Mouse (Mus musculus) forebrain, embryonic 11.5 days (tissue): ENCODE data around the gene Cemip. TPM values are rescaled to one million over a fixed set of nuclear protein-coding genes. Genes with fewer than 3 reads are reported as not detected.

ENCODE experiments used
- ATAC-seq: fragments of 200-750 bp; cut with Nextera tagmentation; replicated peaks from 2 replicates; pipeline ENCODE4 v1.8.0; 2017; ENCODE audit warnings: moderate TSS enrichment; ENCODE audit not compliant: low FRiP score
- DNase-seq: peaks from one replicate; pipeline ENCODE4 v3.0.0-alpha.2; 2017; ENCODE audit warnings: low spot score
- H3K27ac ChIP-seq: fragments of 300-500 bp; sonication (generic); 2 replicates; pipeline ENCODE4 v1.5.1; 2014; ENCODE audit warnings: low read depth, low read length
- H3K27me3 ChIP-seq: fragments of 300-500 bp; sonication (generic); 2 replicates; pipeline ENCODE4 v1.6.1; 2014; ENCODE audit warnings: mild to moderate bottlenecking, low read length, mixed read lengths; ENCODE audit not compliant: control insufficient read depth, insufficient read depth
- H3K36me3 ChIP-seq: fragments of 300-500 bp; sonication (generic); 2 replicates; pipeline ENCODE4 v1.6.1; 2014; ENCODE audit warnings: mild to moderate bottlenecking, low read length, moderate library complexity, mixed read lengths; ENCODE audit not compliant: control insufficient read depth, insufficient read depth
- H3K4me1 ChIP-seq: fragments of 300-500 bp; sonication (generic); replicated peaks from 2 replicates; pipeline ENCODE4 v1.6.1; 2014; ENCODE audit warnings: low read length, mixed read lengths; ENCODE audit not compliant: control insufficient read depth, insufficient read depth
- H3K4me2 ChIP-seq: fragments of 300-500 bp; sonication (generic); 2 replicates; pipeline ENCODE4 v1.6.1; 2014; ENCODE audit warnings: low read depth, mild to moderate bottlenecking, low read length, moderate library complexity, mixed read lengths; ENCODE audit not compliant: severe bottlenecking
- H3K4me3 ChIP-seq: fragments of 300-500 bp; sonication (generic); 2 replicates; pipeline ENCODE4 v1.5.1; 2014; ENCODE audit warnings: low read depth, low read length
- H3K9ac ChIP-seq: fragments of 300-500 bp; sonication (generic); 2 replicates; pipeline ENCODE4 v1.6.1; 2014; ENCODE audit warnings: low read length
- H3K9me3 ChIP-seq: fragments of 300-500 bp; sonication (generic); 2 replicates; pipeline ENCODE4 v1.6.1; 2016; ENCODE audit warnings: low read length, mixed read lengths; ENCODE audit not compliant: control insufficient read depth
- WGBS: fragments of 180-500 bp; shearing (Covaris S2); extraction: QIAGEN DNeasy Blood & Tissue Kit; methylation state at CpG from one replicate; pipeline ENCODE4 v1.1.7; 2014; 5-methylcytosine and 5-hydroxymethylcytosine counted together
- polyA plus RNA-seq: library from polyadenylated mRNA; unstranded; fragments of >200 nt; fragmentation: Nextera tagmentation; extraction: Ambion mirVana; gene quantifications from 2 replicates; pipeline ENCODE4 v1.2.1, GENCODE M21; 2014

The Cemip gene
- polyA plus RNA-seq, 1 experiment from 2014 or later = 0.94 TPM

- ATAC-seq = no peak
- no peaks in the 10 kb centered on the region for H3K9me3 ChIP-seq
- no peak for DNase-seq
- H3K36me3 ChIP-seq = no peaks in the 10 kb centered on the region
- no peak overlapping the region for H3K27ac ChIP-seq
- H3K4me3 ChIP-seq = no peak overlapping the region
- H3K4me2 ChIP-seq = no peak overlapping the region
- H3K4me1 ChIP-seq = no peaks in the 10 kb centered on the region
- no peaks in the 10 kb centered on the region for H3K27me3 ChIP-seq
- 82% methylated on average over 9 of the region's 9 CpGs for WGBS
- H3K9ac ChIP-seq = no peak overlapping the region
These were observed 172.3 kb downstream of the Cemip start for GRCm38 (mm10) chr7:83913995-83914394.

- no peak overlapping the region for H3K4me3 ChIP-seq
- no peak overlapping the region for H3K4me2 ChIP-seq
These were observed 172.8 kb downstream of the Cemip start for GRCm38 (mm10) chr7:83913405-83913932.

DNA sequence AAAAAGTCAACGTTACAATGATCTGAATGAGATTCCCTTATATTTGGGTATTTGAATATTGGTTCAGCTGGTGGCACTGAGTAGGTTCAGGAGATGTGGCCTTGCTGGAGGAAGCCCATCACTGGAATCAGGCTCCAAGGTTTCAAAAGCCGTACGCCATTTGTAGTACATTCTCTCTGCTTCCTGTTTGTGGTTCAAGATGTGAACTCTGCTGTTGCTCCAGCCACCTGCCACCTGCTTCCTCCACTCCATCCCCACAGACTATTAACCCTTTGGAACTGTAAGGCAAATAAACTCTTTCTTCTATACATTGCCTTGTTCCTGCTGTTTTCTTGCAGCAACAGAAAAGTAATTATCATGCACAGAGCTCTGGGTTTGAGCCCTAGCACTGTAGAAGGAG, 174.4 kb downstream of the Cemip start:
- no peak overlapping the region for H3K27ac ChIP-seq
- no peaks in the 10 kb centered on the region for H3K9me3 ChIP-seq
- H3K36me3 ChIP-seq = no peaks in the 10 kb centered on the region
- no peak overlapping the region for H3K4me3 ChIP-seq
- no peak for DNase-seq
- no peaks in the 10 kb centered on the region for H3K27me3 ChIP-seq
- no peak for ATAC-seq
- H3K4me2 ChIP-seq = no peak overlapping the region
- no peaks in the 10 kb centered on the region for H3K4me1 ChIP-seq
- H3K9ac ChIP-seq = no peak overlapping the region
- WGBS = 78% methylated on average over 3 of the region's 3 CpGs

More at GRCm38 (mm10) chr7:83913405-83913932, 172.8 kb downstream of the Cemip start:
- ATAC-seq (no peak), DNase-seq (no peak)
- WGBS = 90% methylated on average over 6 of the region's 6 CpGs
- H3K36me3 ChIP-seq = no peaks in the 10 kb centered on the region
- H3K4me1 ChIP-seq = no peaks in the 10 kb centered on the region
- H3K9ac ChIP-seq = no peak overlapping the region
- H3K27ac ChIP-seq = no peak overlapping the region
- no peaks in the 10 kb centered on the region for H3K9me3 ChIP-seq
- H3K27me3 ChIP-seq = no peaks in the 10 kb centered on the region

- Histone ChIP-seq H3K4me2 (no peak overlapping the region), H3K9me3 (no peaks in the 10 kb centered on the region), H3K4me1 (no peaks in the 10 kb centered on the region), H3K36me3 (no peaks in the 10 kb centered on the region), H3K9ac (no peak overlapping the region), H3K4me3 (no peak overlapping the region), H3K27me3 (no peaks in the 10 kb centered on the region), H3K27ac (no peak overlapping the region)
- 91% methylated on average over 3 of the region's 3 CpGs for WGBS
- ATAC-seq (no peak), DNase-seq (no peak)
These were observed 181.5 kb downstream of the Cemip start for GRCm38 (mm10) chr7:83904831-83905230.

DNA sequence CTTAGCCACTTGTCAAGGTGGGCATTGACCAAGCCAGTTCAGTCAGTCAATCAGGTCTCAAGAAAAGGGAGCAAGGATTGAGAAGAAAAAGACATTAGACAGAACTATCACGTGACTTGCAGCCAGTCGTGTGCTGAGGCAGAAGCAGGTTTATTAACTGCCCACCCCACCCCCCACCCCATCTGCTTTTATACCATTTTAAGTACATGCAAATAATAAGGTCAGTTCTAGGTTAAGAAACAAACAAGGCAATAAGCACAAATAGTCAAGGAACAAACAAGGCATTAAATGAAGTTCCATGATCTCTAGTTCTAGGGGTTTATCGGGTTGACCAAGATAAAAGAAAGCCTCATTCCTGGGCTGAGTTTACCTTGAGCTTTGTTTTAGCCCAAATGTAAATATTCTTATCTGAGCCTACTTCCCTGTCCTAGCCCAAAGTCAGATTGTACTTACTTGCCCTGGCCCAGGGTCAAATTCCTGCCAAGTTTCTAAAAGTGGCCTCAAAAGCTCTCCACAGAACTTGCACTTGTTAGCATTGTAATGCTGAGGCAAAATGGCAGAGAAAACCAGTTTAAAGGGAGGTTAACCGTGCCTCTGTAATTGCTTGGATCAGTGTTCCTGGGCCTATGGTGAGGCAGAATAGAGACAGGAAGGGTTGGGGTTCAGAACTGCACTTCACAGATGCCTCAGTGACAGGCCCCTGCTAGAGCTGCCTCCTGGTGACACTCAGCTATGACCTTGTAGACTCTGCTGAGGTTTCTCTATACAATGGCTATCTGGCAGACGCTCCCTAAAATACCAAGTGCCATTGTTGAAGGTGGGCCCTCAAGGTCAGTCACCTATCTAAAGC, 183.8 kb downstream of the Cemip start:
- no peak for ATAC-seq
- H3K27me3 ChIP-seq = no peaks in the 10 kb centered on the region
- H3K36me3 ChIP-seq = peaks cover 3% of the 10 kb centered on the region; the same call in 1 of the 2 replicates
- no peak overlapping the region for H3K4me3 ChIP-seq
- H3K27ac ChIP-seq = no peak overlapping the region
- no peak overlapping the region for H3K4me2 ChIP-seq
- H3K9ac ChIP-seq = no peak overlapping the region
- no peak for DNase-seq
- H3K9me3 ChIP-seq = no peaks in the 10 kb centered on the region
- no peaks in the 10 kb centered on the region for H3K4me1 ChIP-seq
- WGBS = 78% methylated on average over 5 of the region's 5 CpGs

- H3K4me2 ChIP-seq = no peak overlapping the region
- no peak overlapping the region for H3K9ac ChIP-seq
- no peaks in the 10 kb centered on the region for H3K27me3 ChIP-seq
- H3K4me3 ChIP-seq = no peak overlapping the region
- DNase-seq (no peak), ATAC-seq (no peak)
- H3K36me3 ChIP-seq = peaks cover 3% of the 10 kb centered on the region; the same call in 1 of the 2 replicates
- no peaks in the 10 kb centered on the region for H3K4me1 ChIP-seq
- WGBS = 87% methylated on average over 4 of the region's 4 CpGs
- no peaks in the 10 kb centered on the region for H3K9me3 ChIP-seq
- no peak overlapping the region for H3K27ac ChIP-seq
These were observed 184.9 kb downstream of the Cemip start for GRCm38 (mm10) chr7:83901425-83901824.

- Histone ChIP-seq H3K4me2 (no peak overlapping the region), H3K4me3 (no peak overlapping the region), H3K27me3 (no peaks in the 10 kb centered on the region), H3K27ac (no peak overlapping the region), H3K9ac (no peak overlapping the region), H3K9me3 (no peaks in the 10 kb centered on the region), H3K4me1 (no peaks in the 10 kb centered on the region), H3K36me3 (peaks cover 3% of the 10 kb centered on the region; the same call in 1 of the 2 replicates)
- no peak for DNase-seq
- WGBS = 89% methylated on average over 3 of the region's 3 CpGs
- no peak for ATAC-seq
These were observed 185.8 kb downstream of the Cemip start for GRCm38 (mm10) chr7:83900519-83900918.

DNA sequence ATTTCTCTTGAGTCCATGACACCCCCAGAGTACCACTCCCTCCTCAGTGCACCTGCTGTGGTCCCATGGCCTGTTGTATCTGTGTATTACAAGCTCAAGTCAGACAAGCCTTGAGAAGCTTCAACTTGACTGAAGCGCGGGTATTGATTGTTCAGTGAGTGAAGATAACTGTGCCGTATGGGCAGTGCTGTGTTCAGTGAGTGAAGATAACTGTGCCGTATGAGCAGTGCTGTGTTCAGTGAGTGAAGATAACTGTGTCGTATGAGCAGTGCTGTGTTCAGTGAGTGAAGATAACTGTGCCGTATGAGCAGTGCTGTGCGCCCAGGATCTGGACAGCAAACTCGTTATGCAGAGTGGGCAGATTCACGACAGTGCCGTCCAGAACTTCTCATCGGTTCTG, 188.0 kb downstream of the Cemip start:
- DNase-seq (no peak), ATAC-seq (no peak)
- Histone ChIP-seq H3K27me3 (no peaks in the 10 kb centered on the region), H3K9ac (no peak overlapping the region), H3K27ac (no peak overlapping the region), H3K4me2 (no peak overlapping the region), H3K9me3 (no peaks in the 10 kb centered on the region), H3K4me1 (peaks cover 6% of the 10 kb centered on the region; the same call in 1 of the 2 replicates), H3K4me3 (no peak overlapping the region), H3K36me3 (peaks cover 3% of the 10 kb centered on the region; the same call in 1 of the 2 replicates)
- 92% methylated on average over 11 of the region's 11 CpGs for WGBS
